Mouse (Mus musculus): Measurements from ENCODE around the gene Atf6.

The Atf6 gene

GRCm38 (mm10) chr1:170845448-170846307 is 21.9 kb downstream of the Atf6 start:
- DNase-seq: no peak

- no peak for DNase-seq
Observed at GRCm38 (mm10) chr1:170844380-170844779, 23.2 kb downstream of the Atf6 start.

DNA sequence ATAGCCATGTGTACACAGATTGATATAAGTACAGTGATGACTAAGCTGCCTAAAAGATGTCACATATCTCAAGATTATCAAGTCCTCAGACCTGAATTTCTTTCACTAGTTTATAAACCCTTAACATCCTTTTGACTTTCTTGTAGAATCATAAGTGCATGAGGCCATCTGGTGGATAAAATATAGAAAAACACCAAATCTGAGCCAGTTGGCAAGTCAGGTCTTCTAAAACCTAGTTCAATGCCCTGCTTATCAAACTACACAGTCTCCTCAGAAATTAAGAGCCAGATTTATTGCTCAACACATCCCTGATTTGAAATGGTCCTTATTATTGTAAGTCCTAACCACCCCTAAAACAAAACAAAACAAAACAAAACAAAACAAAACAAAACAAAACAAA is 27.9 kb downstream of the Atf6 start:
- DNase-seq: no peak

DNA sequence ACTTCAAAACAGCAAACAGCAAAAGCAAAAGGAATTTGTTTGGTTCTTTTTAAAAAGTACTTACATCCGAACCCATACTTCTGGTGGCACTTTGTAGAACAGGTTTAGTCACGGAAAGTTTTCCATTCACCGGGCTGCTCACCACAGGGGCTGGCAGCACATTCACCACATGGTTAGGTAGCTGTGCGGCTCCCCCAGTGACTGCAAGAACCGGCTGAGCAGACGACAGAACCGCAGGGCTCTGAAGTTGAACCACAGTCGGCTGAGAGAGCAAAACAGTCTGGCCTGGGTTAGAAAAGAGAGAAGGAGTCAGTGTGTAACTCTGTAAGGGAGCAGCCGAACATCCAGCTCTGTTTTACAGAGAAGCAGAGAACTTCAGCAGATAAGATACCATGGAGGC is 32.8 kb downstream of the Atf6 start:
- DNase-seq: no peak

- no peak for DNase-seq
Observed at GRCm38 (mm10) chr1:170829781-170830180, 37.8 kb downstream of the Atf6 start.

DNA sequence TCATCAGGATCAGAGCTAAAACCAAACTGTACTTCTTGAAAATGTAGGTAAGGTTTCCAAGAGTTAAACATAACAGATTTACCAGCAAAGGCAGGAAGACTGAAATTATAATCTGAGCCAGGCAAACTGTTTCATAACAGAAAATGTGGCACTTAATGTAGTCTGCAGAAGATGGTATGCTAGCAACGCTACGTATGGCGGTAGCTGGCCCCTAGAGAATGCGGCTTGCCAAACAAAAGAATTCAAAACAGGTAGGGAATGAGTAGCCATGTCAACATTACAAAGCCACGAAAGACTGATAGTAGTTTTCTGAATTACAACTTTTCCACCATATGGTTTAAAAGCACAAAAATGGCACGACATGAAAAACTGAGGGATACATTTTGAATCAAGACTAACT is 38.2 kb downstream of the Atf6 start:
- DNase-seq: no peak

- no peak for DNase-seq
Observed at GRCm38 (mm10) chr1:170820103-170820814, 47.3 kb downstream of the Atf6 start.

DNA sequence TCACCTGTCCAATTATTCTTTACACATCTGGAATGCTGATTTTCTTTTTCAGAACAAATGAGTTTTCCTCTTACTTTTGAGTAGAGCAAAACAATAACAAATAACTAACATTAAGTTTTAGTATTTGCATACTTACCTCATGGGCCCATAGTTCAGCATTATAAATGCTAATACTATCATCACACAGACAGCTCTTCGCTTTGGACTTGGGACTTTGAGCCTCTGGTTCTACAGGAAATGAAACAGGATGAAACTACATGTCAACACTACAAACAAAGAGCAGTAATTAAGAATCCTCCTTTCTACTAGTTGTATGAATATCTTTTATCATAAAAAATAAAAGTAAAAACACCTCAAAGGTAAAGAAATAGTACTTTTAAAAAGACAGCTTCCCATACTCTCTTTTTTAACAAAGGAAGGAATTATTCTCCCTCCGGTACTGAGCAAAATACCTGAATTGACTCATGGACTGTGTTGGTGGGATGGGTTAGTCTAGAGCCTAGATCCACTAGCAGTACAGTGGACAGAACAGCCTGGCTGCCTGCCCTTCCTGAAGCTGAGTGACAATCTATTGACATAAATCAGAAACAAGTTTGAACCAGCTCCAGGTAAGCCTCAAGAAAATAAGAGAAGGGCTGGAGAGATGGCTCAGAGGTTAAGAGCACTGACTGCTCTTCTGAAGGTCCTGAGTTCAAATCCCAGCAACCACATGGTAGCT is 52.1 kb downstream of the Atf6 start:
- DNase-seq: no peak

- DNase-seq: no peak
Observed at GRCm38 (mm10) chr1:170812822-170813221, 54.7 kb downstream of the Atf6 start.

GRCm38 (mm10) chr1:170807600-170808270 is 59.8 kb downstream of the Atf6 start:
- peak; percentile 19 for DNase-seq

DNA sequence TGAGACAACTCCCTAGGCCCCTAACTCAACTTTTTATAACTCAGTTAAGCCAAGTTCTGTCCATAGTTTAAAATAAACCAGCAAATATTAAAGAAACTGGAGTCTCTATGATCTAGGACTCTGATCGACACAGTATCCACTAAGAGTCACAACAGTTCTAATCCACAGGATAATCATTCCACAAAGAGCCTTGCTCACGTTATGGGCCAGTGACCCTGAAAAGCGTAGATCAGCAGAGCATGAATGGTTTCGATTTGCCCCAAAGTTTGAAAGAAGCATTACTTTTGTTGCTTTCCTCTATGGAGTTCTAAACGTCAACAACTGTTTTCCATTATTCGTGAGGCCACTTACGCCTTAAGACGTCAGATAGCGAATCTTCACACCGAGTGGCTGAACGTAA is 62.9 kb downstream of the Atf6 start:
- DNase-seq: no peak

DNA sequence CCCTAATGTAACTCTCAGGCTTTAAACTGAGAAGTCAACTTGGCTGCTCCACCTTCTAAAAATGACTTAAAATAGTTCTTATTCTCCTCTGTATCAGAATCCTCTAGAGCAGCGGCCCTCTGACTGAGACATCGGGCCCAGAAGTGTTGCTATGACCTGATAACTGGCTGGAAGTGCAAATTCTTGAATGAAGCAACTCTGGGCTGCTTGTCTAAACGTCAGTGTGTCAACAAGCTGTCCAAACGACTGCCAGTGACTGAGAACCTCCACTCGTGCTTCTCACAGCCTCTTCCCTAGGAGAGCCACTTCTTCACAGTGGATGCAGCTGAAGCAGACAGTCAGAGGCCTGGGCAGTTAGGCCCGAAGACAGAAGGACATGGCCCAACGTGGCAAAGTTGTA is 64.9 kb downstream of the Atf6 start:
- DNase-seq: no peak

GRCm38 (mm10) chr1:170800694-170801093 is 66.9 kb downstream of the Atf6 start:
- DNase-seq: no peak

DNA sequence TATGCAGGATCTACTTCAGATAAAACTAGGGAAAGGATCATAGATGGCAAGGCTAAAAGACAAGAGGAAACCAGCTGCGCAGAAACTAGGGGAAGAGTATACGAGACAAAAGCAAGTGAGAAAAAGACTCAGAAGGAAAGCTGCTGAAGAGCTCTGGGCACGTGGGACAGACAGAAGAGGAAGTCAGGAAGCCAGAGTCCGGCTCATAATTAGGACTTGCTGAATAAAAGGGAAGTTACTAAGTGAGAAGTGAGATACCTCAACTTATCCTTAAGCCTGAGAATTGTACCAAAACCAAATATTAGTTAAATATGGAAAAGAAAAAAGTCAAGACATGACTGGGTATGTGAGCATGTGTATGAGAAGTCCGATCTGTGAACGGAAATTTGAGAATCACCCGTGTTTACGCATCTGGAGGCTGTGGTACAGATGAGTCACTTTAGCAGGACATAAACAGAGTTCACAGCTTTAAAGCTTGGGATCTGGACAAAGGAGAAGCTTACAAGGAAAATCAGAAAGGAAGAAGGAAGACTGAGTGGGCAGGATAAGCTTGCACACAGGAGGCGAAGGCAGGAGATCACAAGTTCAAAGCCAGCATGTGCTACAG is 71.7 kb downstream of the Atf6 start:
- no peak for DNase-seq

DNA sequence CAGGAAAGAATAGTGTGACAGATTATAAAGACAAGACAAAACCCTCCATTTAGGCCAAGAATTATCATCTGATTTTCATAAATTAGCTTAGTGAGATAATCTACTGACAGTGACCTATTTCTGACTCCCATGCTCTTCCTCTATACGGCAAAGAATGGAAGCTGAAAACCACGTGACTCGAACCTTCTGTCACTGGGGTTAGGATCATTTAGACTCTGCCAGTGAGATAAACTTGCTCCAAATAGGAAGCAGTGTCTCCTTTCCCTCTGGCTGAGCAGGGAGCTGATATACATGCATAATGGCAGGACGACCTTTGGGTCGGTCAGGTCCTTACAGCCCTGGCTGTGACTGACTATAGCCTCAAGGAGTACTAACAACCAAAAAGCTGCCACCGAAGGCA is 76.0 kb downstream of the Atf6 start:
- no peak for DNase-seq

- DNase-seq: no peak
Observed at GRCm38 (mm10) chr1:170791001-170791400, 76.6 kb downstream of the Atf6 start.

GRCm38 (mm10) chr1:170787643-170788042 is 79.9 kb downstream of the Atf6 start:
- DNase-seq: no peak

DNA sequence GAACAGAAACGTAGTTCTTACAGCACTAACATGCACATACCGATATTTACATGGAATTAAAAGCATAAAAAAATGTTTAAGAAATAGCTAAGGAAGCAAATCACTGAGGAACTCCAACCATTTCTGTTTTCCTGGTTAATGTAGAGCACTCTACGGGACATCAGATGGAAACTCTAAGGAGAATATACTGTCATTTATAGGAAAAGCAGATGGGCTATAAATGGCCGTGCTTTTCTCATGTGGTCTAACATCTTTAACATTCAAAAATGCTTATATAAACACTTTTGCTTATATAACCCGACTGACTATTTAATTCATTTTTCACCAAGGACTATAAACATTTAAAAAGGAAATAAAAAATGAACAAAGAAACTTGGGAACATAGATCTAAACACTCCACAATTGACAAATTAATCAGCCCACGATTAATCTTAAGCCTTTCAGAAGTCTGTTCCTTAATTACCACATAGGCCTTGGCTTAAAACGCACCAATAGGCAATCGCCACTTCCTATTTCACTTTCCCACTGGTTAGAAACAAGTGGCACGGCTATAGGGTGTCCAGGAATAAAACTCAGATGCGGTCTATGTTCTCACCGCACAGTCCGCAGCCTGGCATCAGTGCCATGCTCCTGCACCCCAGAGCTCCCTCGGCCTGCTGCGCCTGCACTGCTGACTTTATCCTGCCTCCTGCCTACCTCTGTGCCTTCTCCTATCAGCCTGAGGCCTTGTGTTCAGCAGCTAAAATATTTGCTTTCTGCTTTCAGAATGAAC is 80.8 kb downstream of the Atf6 start:
- DNase-seq: no peak

DNA sequence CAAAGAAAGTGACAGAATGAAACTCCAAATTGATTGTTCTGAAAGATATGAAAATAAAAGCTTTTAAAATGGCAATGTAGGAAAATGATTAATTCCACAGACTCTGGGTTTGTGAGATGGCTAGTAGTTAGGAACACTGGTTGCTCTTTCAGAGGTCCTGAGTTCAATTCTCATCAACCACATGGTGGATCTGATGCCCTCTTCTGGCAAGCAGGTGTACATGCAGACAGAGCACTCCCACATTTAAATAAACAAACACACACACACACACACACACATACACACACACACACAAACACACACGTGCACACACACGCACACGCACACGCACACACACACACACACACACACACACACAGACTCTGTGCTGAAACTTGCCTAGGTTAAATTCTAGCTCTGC is 89.9 kb downstream of the Atf6 start:
- DNase-seq: no peak

DNA sequence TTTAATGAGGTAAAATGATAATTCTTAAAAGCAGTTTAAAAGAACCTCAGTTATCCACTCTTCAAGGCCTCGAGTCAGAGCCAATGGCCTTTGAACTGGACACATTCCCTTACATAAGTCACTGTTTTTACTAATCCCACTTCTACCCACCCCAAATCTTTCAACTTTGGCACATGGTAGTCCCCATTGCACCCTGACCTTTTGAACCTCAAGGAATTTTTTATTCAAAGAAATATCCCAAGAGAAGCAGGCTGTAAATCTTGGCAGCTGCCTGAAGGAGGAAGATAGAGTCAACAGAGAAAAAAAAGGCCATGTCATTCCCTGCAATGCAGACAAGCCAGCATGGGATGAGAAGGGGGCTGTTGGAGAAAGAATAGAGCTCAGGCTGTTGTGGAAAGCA is 93.1 kb downstream of the Atf6 start:
- no peak for DNase-seq

- no peak for DNase-seq
Observed at GRCm38 (mm10) chr1:170773506-170773905, 94.1 kb downstream of the Atf6 start.

GRCm38 (mm10) chr1:170771437-170772003 is 96.1 kb downstream of the Atf6 start:
- no peak for DNase-seq
